Mouse (Mus musculus) CH12.LX (cell line): ENCODE measurements around the gene Duoxa2. TPM values are rescaled to one million over a fixed set of nuclear protein-coding genes. Genes with fewer than 3 reads are reported as not detected.

Experiments used
- DNase-seq: peaks from one replicate; pipeline ENCODE4 v3.0.0-alpha.2; 2013; ENCODE audit errors: extremely low read depth
- H3K27ac ChIP-seq: 2 replicates; pipeline ENCODE4 v1.5.1; 2012; ENCODE audit warnings: low read depth, mild to moderate bottlenecking, control low read depth, moderate library complexity; ENCODE audit not compliant: insufficient read depth
- H3K27me3 ChIP-seq: replicated peaks from 2 replicates; pipeline ENCODE3; 2012; ENCODE audit warnings: inconsistent platforms
- H3K36me3 ChIP-seq, 2 experiments: replicated peaks in 1 of 2; 2 replicates each; pipeline versions ENCODE3 to v1.6.1; 2012; ENCODE audit warnings: inconsistent platforms in 1 of 2, low read length in 1 of 2, mild to moderate bottlenecking in 1 of 2, mixed read lengths in 1 of 2, moderate library complexity in 1 of 2; ENCODE audit not compliant: control insufficient read depth in 1 of 2, insufficient read depth in 1 of 2
- H3K4me1 ChIP-seq, 2 experiments: 2 replicates each; pipeline ENCODE4 v1.6.1; 2012; ENCODE audit warnings: inconsistent platforms in 1 of 2, moderate library complexity in 1 of 2; ENCODE audit not compliant: insufficient read depth in 2 of 2, control insufficient read depth in 1 of 2
- H3K4me2 ChIP-seq: 2 replicates; pipeline ENCODE4 v1.6.1; 2012; ENCODE audit warnings: low read depth, mild to moderate bottlenecking, control low read depth; ENCODE audit not compliant: poor library complexity, insufficient read depth, severe bottlenecking
- H3K4me3 ChIP-seq, 3 experiments: fragments of 150-350 bp in 1 of 3; sonication (generic) in 1 of 3; replicated peaks in 1 of 3; 2 replicates each; pipeline versions ENCODE3 to v1.5.1; 2011 to 2012; ENCODE audit warnings: low read depth in 2 of 3, low read length in 2 of 3, mild to moderate bottlenecking in 2 of 3, moderate library complexity in 2 of 3, control low read depth in 1 of 3, improper control_type of control experiment in 1 of 3, inconsistent platforms in 1 of 3, mixed read lengths in 1 of 3; ENCODE audit not compliant: poor library complexity in 1 of 3
- H3K79me2 ChIP-seq: replicated peaks from 2 replicates; pipeline ENCODE4 v1.6.1; 2012; ENCODE audit warnings: mild to moderate bottlenecking, moderate library complexity; ENCODE audit not compliant: control insufficient read depth, poor library complexity, insufficient read depth, severe bottlenecking; ENCODE audit errors: extremely low read depth
- H3K9ac ChIP-seq: 2 replicates; pipeline ENCODE4 v1.6.1; 2012; ENCODE audit warnings: low read depth, mild to moderate bottlenecking, control low read depth, moderate library complexity; ENCODE audit not compliant: insufficient read depth
- H3K9me3 ChIP-seq: replicated peaks from 2 replicates; pipeline ENCODE3; 2012; ENCODE audit warnings: low read length, inconsistent platforms, mixed read lengths
- BHLHE40 ChIP-seq: IDR thresholded peaks from 2 replicates; pipeline ENCODE4 v1.6.1; 2011; ENCODE audit warnings: mild to moderate bottlenecking, low read depth, low read length, improper control_type of control experiment
- CHD2 ChIP-seq: IDR thresholded peaks from 2 replicates; pipeline ENCODE4 v1.6.1; 2011; ENCODE audit warnings: low read length, improper control_type of control experiment
- CTCF ChIP-seq, 2 experiments: IDR thresholded peaks in 1 of 2; conservative IDR thresholded peaks in 1 of 2; 2 replicates each; pipeline ENCODE4 v1.5.1; 2011 to 2012; ENCODE audit warnings: low read depth in 2 of 2, low read length in 2 of 2, improper control_type of control experiment in 1 of 2, inconsistent platforms in 1 of 2, mild to moderate bottlenecking in 1 of 2, moderate library complexity in 1 of 2
- E2F4 ChIP-seq: IDR thresholded peaks from 2 replicates; pipeline ENCODE4 v1.6.1; 2011; ENCODE audit warnings: low read depth, low read length, improper control_type of control experiment; ENCODE audit not compliant: insufficient replicate concordance
- EP300 ChIP-seq: IDR thresholded peaks from 2 replicates; pipeline ENCODE4 v1.6.1; 2011; ENCODE audit warnings: low read length, improper control_type of control experiment
- ETS1 ChIP-seq: conservative IDR thresholded peaks from 2 replicates; pipeline ENCODE4 v1.6.1; 2012; ENCODE audit warnings: low read depth, mild to moderate bottlenecking, inconsistent platforms, low read length, improper control_type of control experiment, moderate library complexity
- HCFC1 ChIP-seq: IDR thresholded peaks from 2 replicates; pipeline ENCODE4 v1.6.1; 2012; ENCODE audit warnings: low read depth, mild to moderate bottlenecking, inconsistent platforms, low read length, improper control_type of control experiment
- IRF4 ChIP-seq: IDR thresholded peaks from 2 replicates; pipeline ENCODE4 v1.6.1; 2014; ENCODE audit warnings: low read depth, mild to moderate bottlenecking, inconsistent platforms, low read length, improper control_type of control experiment
- JUND ChIP-seq: conservative IDR thresholded peaks from 2 replicates; pipeline ENCODE4 v1.6.1; 2011; ENCODE audit warnings: low read depth, low read length, improper control_type of control experiment
- KAT2A ChIP-seq: IDR thresholded peaks from 2 replicates; pipeline ENCODE4 v1.6.1; 2012; ENCODE audit warnings: low read length, improper control_type of control experiment, inconsistent platforms; ENCODE audit not compliant: insufficient replicate concordance
- MAFK ChIP-seq: IDR thresholded peaks from 2 replicates; pipeline ENCODE4 v1.6.1; 2011; ENCODE audit warnings: low read length, improper control_type of control experiment; ENCODE audit not compliant: insufficient replicate concordance
- MEF2A ChIP-seq: IDR thresholded peaks from 2 replicates; pipeline ENCODE4 v1.6.1; 2014; ENCODE audit warnings: low read depth, mild to moderate bottlenecking, inconsistent platforms, low read length, improper control_type of control experiment, borderline replicate concordance
- MXI1 ChIP-seq: IDR thresholded peaks from 2 replicates; pipeline ENCODE4 v1.6.1; 2011; ENCODE audit warnings: mild to moderate bottlenecking, low read depth, low read length, improper control_type of control experiment
- MYC ChIP-seq: IDR thresholded peaks from 2 replicates; pipeline ENCODE4 v1.6.1; 2011; ENCODE audit warnings: low read depth, mild to moderate bottlenecking, improper control_type of control experiment, low read length
- NELFE ChIP-seq: IDR thresholded peaks from 2 replicates; pipeline ENCODE4 v1.6.1; 2011; ENCODE audit warnings: low read depth, low read length, improper control_type of control experiment
- PAX5 ChIP-seq: IDR thresholded peaks from 2 replicates; pipeline ENCODE4 v1.6.1; 2012; ENCODE audit warnings: low read length, inconsistent platforms, mixed read lengths
- POLR2A ChIP-seq: IDR thresholded peaks from 2 replicates; pipeline ENCODE4 v1.6.1; 2011; ENCODE audit warnings: low read depth, mild to moderate bottlenecking, improper control_type of control experiment, low read length
- SIN3A ChIP-seq: IDR thresholded peaks from 2 replicates; pipeline ENCODE4 v1.6.1; 2012; ENCODE audit warnings: low read length, improper control_type of control experiment, inconsistent platforms
- TBP ChIP-seq: conservative IDR thresholded peaks from 2 replicates; pipeline ENCODE4 v1.6.1; 2011; ENCODE audit warnings: low read depth, low read length, improper control_type of control experiment
- USF1 ChIP-seq: IDR thresholded peaks from 2 replicates; pipeline ENCODE4 v1.6.1; 2014; ENCODE audit warnings: low read depth, mild to moderate bottlenecking, inconsistent platforms, low read length, improper control_type of control experiment
- USF2 ChIP-seq: conservative IDR thresholded peaks from 2 replicates; pipeline ENCODE4 v1.6.1; 2011; ENCODE audit warnings: low read depth, low read length, improper control_type of control experiment
- ZC3H11A ChIP-seq: IDR thresholded peaks from 2 replicates; pipeline ENCODE4 v1.6.1; 2012; ENCODE audit warnings: low read depth, mild to moderate bottlenecking, inconsistent platforms, low read length, improper control_type of control experiment
- ZKSCAN1 ChIP-seq: IDR thresholded peaks from 2 replicates; pipeline ENCODE4 v1.6.1; 2012; ENCODE audit warnings: low read depth, inconsistent platforms, low read length, improper control_type of control experiment, borderline replicate concordance
- dilution Hi-C: fragments of 300-500 bp; cut with MboI; formaldehyde crosslinking; loops from 2 replicates; pipeline ENCODE4 v1.14.3; 2020; ENCODE audit warnings: low sequenced_read_pairs; ENCODE audit not compliant: extremely low pct_unique_long_range_greater_than_20kb, extremely low pct_ligation_motif_present
- in situ Hi-C: fragments of 300-500 bp; cut with MboI; formaldehyde crosslinking; loops from 3 replicates; pipeline ENCODE4 v1.14.3; 2019; ENCODE audit warnings: low sequenced_read_pairs, low pct_ligation_motif_present, low pct_unique_long_range_greater_than_20kb, mixed read lengths
- polyA plus RNA-seq: library from polyadenylated mRNA; unstranded; fragments of >175 nt; gene quantifications from 2 replicates; pipeline ENCODE4 v1.2.1, GENCODE M21; 2012; ENCODE audit warnings: low read depth; ENCODE audit not compliant: insufficient read length
- total RNA-seq, 2 experiments: library from RNA; depleted of rRNA; stranded (reverse); fragments of 300-350 nt in 1 of 2; fragments of >200 nt in 1 of 2; gene quantifications; 2 replicates each; pipeline ENCODE4 v1.2.3; 2012 to 2014

The Duoxa2 gene
- total and polyA plus RNA-seq, 3 experiments: not detected

GRCm38 (mm10) chr2:122304544-122304943, 5.8 kb downstream of the Duoxa2 start:
- no peak overlapping the region for H3K4me2 ChIP-seq
- no peaks in the 10 kb centered on the region for H3K36me3 ChIP-seq
- H3K9me3 ChIP-seq: no peaks in the 10 kb centered on the region
- no peak for DNase-seq
- dilution Hi-C loops: no loop called here
- no peak overlapping the region for H3K27ac ChIP-seq
- no peak for TF ChIP-seq USF1
- TF ChIP-seq HCFC1: no peak
- no peak for TF ChIP-seq PAX5
- no peak for TF ChIP-seq EP300
- no peak for TF ChIP-seq CTCF (conservative IDR thresholded peaks at IDR 0.05 in 1 of 2, IDR thresholded peaks at IDR 0.05 in 1 of 2; ENCODE audit: low read depth in 2 of 2, low read length in 2 of 2)
- TF ChIP-seq ZKSCAN1: no peak
- TF ChIP-seq MAFK: no peak
- TF ChIP-seq POLR2A: no peak
- no peak for TF ChIP-seq MXI1
- TF ChIP-seq USF2: no peak
- TF ChIP-seq MEF2A: no peak
- TF ChIP-seq CHD2: no peak
- no peak overlapping the region for H3K4me3 ChIP-seq
- H3K9ac ChIP-seq: no peak overlapping the region
- no peaks in the 10 kb centered on the region for H3K79me2 ChIP-seq
- in situ Hi-C loops: loop anchor here (10.0 kb wide), 1 partner anchor 240 kb away; no protein-coding TSS in a partner anchor
- H3K4me1 ChIP-seq: no peaks in the 10 kb centered on the region
- peaks cover 52% of the 10 kb centered on the region for H3K27me3 ChIP-seq

DNA sequence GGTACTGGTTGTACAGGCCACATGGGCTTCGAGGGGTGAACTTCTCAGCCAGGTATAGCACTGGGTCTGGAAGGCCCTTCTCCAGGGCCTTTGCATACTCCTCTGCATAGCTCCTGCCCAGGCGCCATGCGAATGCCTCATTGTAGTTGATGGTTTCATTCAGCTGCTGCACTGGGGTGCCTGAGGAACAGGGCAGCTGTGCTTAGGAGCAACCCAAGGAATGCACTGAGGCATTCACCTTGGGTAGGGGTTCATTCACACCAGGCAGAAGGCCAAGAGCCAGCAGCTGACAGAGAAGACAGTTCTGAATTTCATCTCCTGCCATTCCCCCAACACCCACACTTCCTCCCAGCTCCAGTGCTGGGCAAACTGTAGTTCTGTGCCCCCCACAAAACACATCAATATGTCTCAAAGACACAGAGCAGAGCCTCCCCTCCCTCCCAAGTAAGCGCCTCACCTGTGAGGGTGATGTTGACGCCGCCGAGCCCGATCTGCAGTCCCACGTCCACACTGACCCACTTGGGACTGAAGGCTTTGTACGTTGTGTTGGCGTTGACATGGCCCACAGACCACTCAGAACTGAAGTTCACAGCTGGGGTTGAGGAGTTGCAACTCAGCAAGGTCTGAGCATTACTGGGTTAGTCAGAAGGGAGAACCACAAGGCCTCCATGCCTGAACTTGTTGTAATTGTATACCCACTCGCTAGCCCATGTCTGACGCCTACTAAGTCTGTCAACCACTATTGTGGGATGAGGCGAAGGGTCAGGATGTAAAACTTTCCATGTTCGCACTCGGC, 6.6 kb downstream of the Duoxa2 start:
- dilution Hi-C loops: no loop called here
- H3K27me3 ChIP-seq: peaks cover 56% of the 10 kb centered on the region
- in situ Hi-C loops: loop anchor here (10.0 kb wide), 1 partner anchor 240 kb away; no protein-coding TSS in a partner anchor
- H3K9ac ChIP-seq: no peak overlapping the region
- TF ChIP-seq MEF2A (no peak), TBP (no peak), BHLHE40 (no peak), SIN3A (no peak), CTCF (conservative IDR thresholded peaks at IDR 0.05 in 1 of 2, IDR thresholded peaks at IDR 0.05 in 1 of 2; ENCODE audit: low read depth in 2 of 2, low read length in 2 of 2) (no peak), ZC3H11A (no peak), ZKSCAN1 (no peak), POLR2A (no peak), E2F4 (no peak), IRF4 (no peak), CHD2 (no peak), JUND (no peak), KAT2A (no peak), MYC (no peak), ETS1 (no peak), USF1 (no peak), NELFE (no peak)
- DNase-seq: no peak
- no peaks in the 10 kb centered on the region for H3K79me2 ChIP-seq
- H3K27ac ChIP-seq: no peak overlapping the region
- H3K9me3 ChIP-seq: no peaks in the 10 kb centered on the region
- H3K4me2 ChIP-seq: no peak overlapping the region
- H3K36me3 ChIP-seq: no peaks in the 10 kb centered on the region
- no peaks in the 10 kb centered on the region for H3K4me1 ChIP-seq
- no peak overlapping the region for H3K4me3 ChIP-seq
